Mouse (Mus musculus): ENCODE data around the gene Ms4a18. TPM values are rescaled to one million over a fixed set of nuclear protein-coding genes. Genes with fewer than 3 reads are reported as not detected.
"Not testable (repeated sequence)": the region's sequence is repeated elsewhere in the genome, so short reads cannot be mapped to it uniquely, and the experiment has no call there.

The Ms4a18 gene
- not detected in 2 replicates for polyA plus RNA-seq (2016; fragmentation: Nextera tagmentation; extraction: Ambion mirVana)

- no peaks in the 10 kb centered on the region for H3K36me3 ChIP-seq
- no peaks in the 10 kb centered on the region for H3K9me3 ChIP-seq
- H3K9ac ChIP-seq (replicated peaks): no peak within 1 kb of the TSS
- no peaks in the 10 kb centered on the region for H3K27me3 ChIP-seq
- H3K4me2 ChIP-seq (replicated peaks): no peak within 1 kb of the TSS
- WGBS: 90% methylated on average over 3 of the region's 3 CpGs
- no peak for ATAC-seq (ENCODE audit: low FRiP score, low read depth)
- H3K4me3 ChIP-seq: no peak within 1 kb of the TSS
- no peak within 1 kb of the TSS for H3K27ac ChIP-seq (replicated peaks)
- no peaks in the 10 kb centered on the region for H3K4me1 ChIP-seq
Observed at GRCm38 (mm10) chr19:11017891-11018290, at the start of gene Ms4a18. TSS of gene Ms4a18 (minus strand) at chr19:11018031.

GRCm38 (mm10) chr19:11065202-11065875 lies 47.5 kb upstream of the Ms4a18 start:
- no peak for ATAC-seq (ENCODE audit: low FRiP score, low read depth)
- 81% methylated on average over 2 of the region's 2 CpGs for WGBS
- no peak overlapping the region for H3K27ac ChIP-seq (replicated peaks)
- no peaks in the 10 kb centered on the region for H3K27me3 ChIP-seq
- no peaks in the 10 kb centered on the region for H3K36me3 ChIP-seq
- no peaks in the 10 kb centered on the region for H3K9me3 ChIP-seq
- H3K4me1 ChIP-seq: no peaks in the 10 kb centered on the region
- H3K4me2 ChIP-seq (replicated peaks): no peak overlapping the region
- H3K9ac ChIP-seq (replicated peaks): no peak overlapping the region
- H3K4me3 ChIP-seq: no peak overlapping the region

GRCm38 (mm10) chr19:11060900-11061299 lies 43.1 kb upstream of the Ms4a18 start:
- Histone ChIP-seq H3K9me3 (no peaks in the 10 kb centered on the region), H3K4me1 (no peaks in the 10 kb centered on the region), H3K4me3 (no peak overlapping the region), H3K36me3 (no peaks in the 10 kb centered on the region), H3K4me2 (replicated peaks) (no peak overlapping the region), H3K27ac (replicated peaks) (no peak overlapping the region), H3K27me3 (no peaks in the 10 kb centered on the region), H3K9ac (replicated peaks) (no peak overlapping the region)
- no peak for ATAC-seq (ENCODE audit: low FRiP score, low read depth)
- WGBS: 74% methylated on average over 1 of the region's 1 CpGs

GRCm38 (mm10) chr19:11059967-11060366 lies 42.1 kb upstream of the Ms4a18 start:
- Histone ChIP-seq H3K9ac (replicated peaks) (no peak overlapping the region), H3K27ac (replicated peaks) (no peak overlapping the region), H3K36me3 (no peaks in the 10 kb centered on the region), H3K4me2 (replicated peaks) (no peak overlapping the region), H3K27me3 (no peaks in the 10 kb centered on the region), H3K4me3 (no peak overlapping the region), H3K4me1 (no peaks in the 10 kb centered on the region), H3K9me3 (no peaks in the 10 kb centered on the region)
- no peak for ATAC-seq (ENCODE audit: low FRiP score, low read depth)

- not testable (repeated sequence) for ATAC-seq (ENCODE audit: low FRiP score, low read depth); H3K4me2 ChIP-seq (replicated peaks); H3K4me1 ChIP-seq; H3K27ac ChIP-seq (replicated peaks); H3K27me3 ChIP-seq; H3K9ac ChIP-seq (replicated peaks); H3K36me3 ChIP-seq; H3K4me3 ChIP-seq; H3K9me3 ChIP-seq
- WGBS: 89% methylated on average over 1 of the region's 1 CpGs
Observed at GRCm38 (mm10) chr19:11055700-11056099, 37.9 kb upstream of the Ms4a18 start.

GRCm38 (mm10) chr19:11053277-11053676 lies 35.4 kb upstream of the Ms4a18 start:
- no peak overlapping the region for H3K9ac ChIP-seq (replicated peaks)
- no peak for ATAC-seq (ENCODE audit: low FRiP score, low read depth)
- H3K36me3 ChIP-seq: no peaks in the 10 kb centered on the region
- H3K4me1 ChIP-seq: no peaks in the 10 kb centered on the region
- no peak overlapping the region for H3K4me2 ChIP-seq (replicated peaks)
- 62% methylated on average over 3 of the region's 3 CpGs for WGBS
- no peak overlapping the region for H3K4me3 ChIP-seq
- H3K27me3 ChIP-seq: no peaks in the 10 kb centered on the region
- no peak overlapping the region for H3K27ac ChIP-seq (replicated peaks)
- no peaks in the 10 kb centered on the region for H3K9me3 ChIP-seq

- ATAC-seq (ENCODE audit: low FRiP score, low read depth): no peak
- Histone ChIP-seq H3K9ac (replicated peaks) (no peak overlapping the region), H3K4me3 (no peak overlapping the region), H3K36me3 (no peaks in the 10 kb centered on the region), H3K9me3 (no peaks in the 10 kb centered on the region), H3K4me2 (replicated peaks) (no peak overlapping the region), H3K27me3 (no peaks in the 10 kb centered on the region), H3K27ac (replicated peaks) (no peak overlapping the region), H3K4me1 (no peaks in the 10 kb centered on the region)
- WGBS: 68% methylated on average over 5 of the region's 5 CpGs
Observed at GRCm38 (mm10) chr19:11052877-11053276, 35.0 kb upstream of the Ms4a18 start.

GRCm38 (mm10) chr19:11050286-11050685 lies 32.5 kb upstream of the Ms4a18 start:
- ATAC-seq (ENCODE audit: low FRiP score, low read depth): no peak
- no peak overlapping the region for H3K27ac ChIP-seq (replicated peaks)
- H3K36me3 ChIP-seq: no peaks in the 10 kb centered on the region
- no peak overlapping the region for H3K9ac ChIP-seq (replicated peaks)
- H3K27me3 ChIP-seq: peaks cover 6% of the 10 kb centered on the region
- no peaks in the 10 kb centered on the region for H3K4me1 ChIP-seq
- WGBS: 71% methylated on average over 2 of the region's 2 CpGs
- no peak overlapping the region for H3K4me3 ChIP-seq
- no peak overlapping the region for H3K4me2 ChIP-seq (replicated peaks)
- H3K9me3 ChIP-seq: no peaks in the 10 kb centered on the region

GRCm38 (mm10) chr19:11049426-11049825 lies 31.6 kb upstream of the Ms4a18 start:
- peaks cover 6% of the 10 kb centered on the region for H3K27me3 ChIP-seq
- H3K9me3 ChIP-seq: no peaks in the 10 kb centered on the region
- H3K27ac ChIP-seq (replicated peaks): no peak overlapping the region
- no peak overlapping the region for H3K4me3 ChIP-seq
- ATAC-seq (ENCODE audit: low FRiP score, low read depth): no peak
- no peak overlapping the region for H3K4me2 ChIP-seq (replicated peaks)
- no peak overlapping the region for H3K9ac ChIP-seq (replicated peaks)
- no peaks in the 10 kb centered on the region for H3K4me1 ChIP-seq
- H3K36me3 ChIP-seq: no peaks in the 10 kb centered on the region

GRCm38 (mm10) chr19:11048503-11048902 lies 30.7 kb upstream of the Ms4a18 start:
- no peak for ATAC-seq (ENCODE audit: low FRiP score, low read depth)
- Histone ChIP-seq H3K27me3 (peaks cover 6% of the 10 kb centered on the region), H3K9me3 (no peaks in the 10 kb centered on the region), H3K4me3 (no peak overlapping the region), H3K4me2 (replicated peaks) (no peak overlapping the region), H3K4me1 (no peaks in the 10 kb centered on the region), H3K27ac (replicated peaks) (no peak overlapping the region), H3K9ac (replicated peaks) (no peak overlapping the region), H3K36me3 (no peaks in the 10 kb centered on the region)
- WGBS: 63% methylated on average over 1 of the region's 1 CpGs

- 82% methylated on average over 6 of the region's 6 CpGs for WGBS
Observed at GRCm38 (mm10) chr19:11048009-11048408, 30.2 kb upstream of the Ms4a18 start.

GRCm38 (mm10) chr19:11044996-11045711 lies 27.3 kb upstream of the Ms4a18 start:
- Histone ChIP-seq H3K4me1 (no peaks in the 10 kb centered on the region), H3K27me3 (peaks cover 6% of the 10 kb centered on the region), H3K9me3 (no peaks in the 10 kb centered on the region), H3K4me3 (peak overlapping the region; percentile 40), H3K27ac (replicated peaks) (no peak overlapping the region), H3K9ac (replicated peaks) (peak overlapping the region; percentile 8; the same call in 1 of the 2 replicates), H3K4me2 (replicated peaks) (peak overlapping the region; percentile 58), H3K36me3 (no peaks in the 10 kb centered on the region)
- WGBS: 8% methylated on average over 32 of the region's 40 CpGs
- peak; percentile 100 for ATAC-seq (ENCODE audit: low FRiP score, low read depth)

More at GRCm38 (mm10) chr19:11048009-11048408, 30.2 kb upstream of the Ms4a18 start:
- Histone ChIP-seq H3K27ac (replicated peaks) (no peak overlapping the region), H3K36me3 (no peaks in the 10 kb centered on the region), H3K4me1 (no peaks in the 10 kb centered on the region), H3K9ac (replicated peaks) (no peak overlapping the region), H3K4me2 (replicated peaks) (no peak overlapping the region), H3K4me3 (no peak overlapping the region), H3K27me3 (peaks cover 6% of the 10 kb centered on the region), H3K9me3 (no peaks in the 10 kb centered on the region)
- no peak for ATAC-seq (ENCODE audit: low FRiP score, low read depth)

Data from midbrain, embryonic 12.5 days (tissue).